Mouse (Mus musculus): Measurements from ENCODE around the gene Nmd3.

DNA sequence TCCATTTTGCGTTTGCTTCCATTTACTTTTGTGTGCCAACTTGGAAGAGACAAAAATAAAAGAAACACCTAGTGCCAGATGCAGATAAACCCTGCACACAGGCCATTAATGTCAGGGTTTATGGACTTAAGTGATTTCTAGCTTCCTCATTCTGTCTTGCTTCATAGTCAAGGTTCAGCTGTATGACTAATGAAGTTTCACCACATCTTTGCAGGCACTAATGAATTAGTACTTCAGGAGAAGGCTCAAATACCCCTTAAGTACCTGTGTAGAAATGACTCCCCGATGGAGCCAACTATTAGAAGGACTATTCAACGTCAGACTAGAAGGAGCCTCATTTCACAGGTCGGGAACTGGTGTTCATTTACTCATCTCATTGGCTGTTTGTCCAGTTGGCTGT lies 51.6 kb downstream of the Nmd3 start:
- no peak for TF ChIP-seq POLR2A (IDR thresholded peaks at IDR 0.05; ENCODE audit: insufficient read depth, low read length)
- no peak for TF ChIP-seq CTCF (IDR thresholded peaks at IDR 0.05; ENCODE audit: low read depth, low read length)
- TF ChIP-seq EP300 (IDR thresholded peaks at IDR 0.05; ENCODE audit: insufficient read depth, low read depth, low read length) = no peak
